Mouse (Mus musculus) limb, embryonic 11.5 days (tissue): ENCODE measurements around the gene Klhl5. TPM values are rescaled to one million over a fixed set of nuclear protein-coding genes. Genes with fewer than 3 reads are reported as not detected.

Experiments
- ATAC-seq: fragments of 200-750 bp; cut with Nextera tagmentation; 2 replicates; pipeline ENCODE4 v1.8.0; 2017; ENCODE audit warnings: low read depth; ENCODE audit not compliant: insufficient number of reproducible peaks, low FRiP score, low TSS enrichment
- DNase-seq: peaks from one replicate; pipeline ENCODE4 v3.0.0-alpha.2; 2015; ENCODE audit warnings: low spot score
- H3K27ac ChIP-seq: fragments of 300-500 bp; sonication (generic); replicated peaks from 2 replicates; pipeline ENCODE4 v1.5.1; 2014; ENCODE audit warnings: low read depth, mild to moderate bottlenecking, low read length
- H3K27me3 ChIP-seq: fragments of 300-500 bp; sonication (generic); 2 replicates; pipeline ENCODE4 v1.6.1; 2014; ENCODE audit warnings: mild to moderate bottlenecking, low read length, mixed read lengths; ENCODE audit not compliant: control insufficient read depth, insufficient read depth
- H3K36me3 ChIP-seq: fragments of 300-500 bp; sonication (generic); 2 replicates; pipeline ENCODE4 v1.6.1; 2014; ENCODE audit warnings: mild to moderate bottlenecking, low read length, moderate library complexity, mixed read lengths; ENCODE audit not compliant: control insufficient read depth, insufficient read depth
- H3K4me1 ChIP-seq: fragments of 300-500 bp; sonication (generic); 2 replicates; pipeline ENCODE4 v1.6.1; 2014; ENCODE audit warnings: low read length, mixed read lengths; ENCODE audit not compliant: control insufficient read depth, insufficient read depth
- H3K4me2 ChIP-seq: fragments of 300-500 bp; sonication (generic); 2 replicates; pipeline ENCODE4 v1.6.1; 2014; ENCODE audit warnings: low read depth, mild to moderate bottlenecking, moderate library complexity; ENCODE audit not compliant: severe bottlenecking
- H3K4me3 ChIP-seq: fragments of 300-500 bp; sonication (generic); 2 replicates; pipeline ENCODE4 v1.5.1; 2014; ENCODE audit warnings: low read depth, low read length
- H3K9ac ChIP-seq: fragments of 300-500 bp; sonication (generic); 2 replicates; pipeline ENCODE4 v1.6.1; 2014; ENCODE audit warnings: mild to moderate bottlenecking, low read length
- H3K9me3 ChIP-seq: fragments of 300-500 bp; sonication (generic); 2 replicates; pipeline ENCODE4 v1.6.1; 2016; ENCODE audit warnings: low read length; ENCODE audit not compliant: control insufficient read depth
- WGBS: fragments of 180-500 bp; shearing (Covaris S2); extraction: QIAGEN DNeasy Blood & Tissue Kit; methylation state at CpG from one replicate; pipeline ENCODE4 v1.1.7; 2014; 5-methylcytosine and 5-hydroxymethylcytosine counted together
- polyA plus RNA-seq: library from polyadenylated mRNA; unstranded; fragments of >200 nt; fragmentation: Nextera tagmentation; extraction: Ambion mirVana; gene quantifications from 2 replicates; pipeline ENCODE4 v1.2.1, GENCODE M21; 2014

Gene Klhl5
- polyA plus RNA-seq, 1 experiment from 2014 or later = 15.5 TPM

DNA sequence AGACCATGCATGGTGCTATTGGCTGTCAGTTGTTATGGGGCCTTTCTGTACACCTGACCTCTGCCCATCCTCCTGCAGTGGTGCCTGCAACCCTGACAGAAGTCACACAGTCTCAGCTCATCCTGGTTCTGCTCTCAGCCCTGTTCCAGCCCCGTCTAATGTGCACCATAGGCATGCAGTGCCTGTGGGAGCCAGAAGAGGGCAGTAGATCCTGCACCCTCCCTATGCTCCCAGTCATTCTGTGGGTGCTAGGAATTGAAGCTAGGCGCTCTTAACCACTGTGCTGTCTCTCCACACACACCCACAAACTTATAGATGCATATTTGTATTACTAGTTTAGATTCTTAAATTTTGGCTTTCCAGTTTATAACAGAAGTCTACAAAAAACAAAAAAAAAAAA is 49.5 kb downstream of the Klhl5 start:
- no peaks in the 10 kb centered on the region for H3K4me1 ChIP-seq
- H3K4me2 ChIP-seq = no peak overlapping the region
- no peaks in the 10 kb centered on the region for H3K27me3 ChIP-seq
- 67% methylated on average over 2 of the region's 2 CpGs for whole genome bisulfite sequencing
- no peaks in the 10 kb centered on the region for H3K9me3 ChIP-seq
- no peak overlapping the region for H3K4me3 ChIP-seq
- H3K27ac ChIP-seq = no peak overlapping the region
- H3K36me3 ChIP-seq = no peaks in the 10 kb centered on the region; the same call in 1 of the 2 replicates
- DNase-seq (peak; percentile 47), ATAC-seq (no peak)
- no peak overlapping the region for H3K9ac ChIP-seq

- H3K9me3 ChIP-seq = no peaks in the 10 kb centered on the region
- H3K27ac ChIP-seq = no peak overlapping the region
- H3K9ac ChIP-seq = no peak overlapping the region
- ATAC-seq = no peak
- no peaks in the 10 kb centered on the region for H3K27me3 ChIP-seq
- no peaks in the 10 kb centered on the region for H3K4me1 ChIP-seq
- DNase-seq = no peak
- no peak overlapping the region for H3K4me2 ChIP-seq
- H3K36me3 ChIP-seq = no peaks in the 10 kb centered on the region; the same call in 1 of the 2 replicates
- 80% methylated on average over 22 of the region's 22 CpGs for WGBS
- no peak overlapping the region for H3K4me3 ChIP-seq
Measured at GRCm38 (mm10) chr5:65157412-65158381, 50.4 kb downstream of the Klhl5 start.

DNA sequence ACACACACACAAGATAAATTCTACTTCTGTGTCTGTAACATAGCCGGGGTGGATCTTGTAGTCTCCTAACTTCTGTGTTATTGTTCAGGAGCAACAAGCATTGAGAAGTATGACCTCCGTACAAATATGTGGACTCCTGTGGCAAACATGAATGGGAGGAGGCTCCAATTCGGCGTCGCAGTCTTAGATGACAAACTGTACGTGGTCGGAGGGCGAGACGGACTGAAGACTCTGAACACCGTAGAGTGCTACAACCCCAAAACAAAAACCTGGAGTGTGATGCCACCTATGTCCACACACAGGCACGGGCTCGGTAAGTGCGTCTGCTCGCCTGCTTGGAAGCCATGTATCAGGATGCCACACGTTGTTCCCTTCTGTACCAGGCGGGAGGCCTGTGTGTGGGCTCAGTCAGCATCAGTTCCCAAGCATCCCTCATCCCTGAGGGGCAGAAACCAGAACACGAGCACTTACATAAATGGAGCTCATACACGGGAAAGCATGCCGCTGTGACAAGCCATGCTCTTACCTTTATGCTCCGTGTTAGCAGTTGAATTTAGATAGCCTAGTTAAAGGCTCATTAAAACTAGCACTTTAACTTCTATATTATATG is 51.5 kb downstream of the Klhl5 start:
- DNase-seq (no peak), ATAC-seq (no peak)
- H3K27ac ChIP-seq = no peak overlapping the region
- whole genome bisulfite sequencing = 93% methylated on average over 20 of the region's 20 CpGs
- H3K4me3 ChIP-seq = no peak overlapping the region
- H3K9ac ChIP-seq = 0 out of 2 replicates have a peak overlapping the region, but pooled peaks have one; percentile 12
- no peaks in the 10 kb centered on the region for H3K27me3 ChIP-seq
- H3K36me3 ChIP-seq = no peaks in the 10 kb centered on the region; the same call in 1 of the 2 replicates
- no peak overlapping the region for H3K4me2 ChIP-seq
- no peaks in the 10 kb centered on the region for H3K4me1 ChIP-seq
- H3K9me3 ChIP-seq = no peaks in the 10 kb centered on the region

DNA sequence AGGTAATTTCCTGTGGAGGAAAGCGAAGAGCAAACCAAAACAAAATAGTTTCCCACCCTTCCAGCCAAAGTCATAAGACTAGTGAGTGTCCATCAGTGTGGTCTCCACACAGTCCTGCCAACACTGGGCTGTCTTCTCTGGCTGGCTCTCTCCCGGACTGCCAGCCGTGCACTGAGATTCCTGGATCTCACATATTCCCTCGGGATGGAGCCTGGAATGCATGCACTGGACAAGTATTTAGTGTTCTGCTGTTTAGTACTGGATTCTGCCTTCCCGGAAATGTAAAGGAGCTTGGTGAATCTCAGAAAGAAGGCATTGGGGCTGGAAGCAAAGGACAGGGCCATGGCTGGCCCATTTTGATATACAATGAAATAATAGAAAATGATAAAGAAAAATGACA is 55.7 kb downstream of the Klhl5 start:
- DNase-seq (no peak), ATAC-seq (no peak)
- no peaks in the 10 kb centered on the region for H3K4me1 ChIP-seq
- H3K9ac ChIP-seq = no peak overlapping the region
- no peak overlapping the region for H3K27ac ChIP-seq
- no peak overlapping the region for H3K4me2 ChIP-seq
- no peak overlapping the region for H3K4me3 ChIP-seq
- H3K27me3 ChIP-seq = no peaks in the 10 kb centered on the region
- 82% methylated on average over 5 of the region's 5 CpGs for WGBS
- H3K36me3 ChIP-seq = peaks cover 4% of the 10 kb centered on the region; the same call in 1 of the 2 replicates
- H3K9me3 ChIP-seq = no peaks in the 10 kb centered on the region

DNA sequence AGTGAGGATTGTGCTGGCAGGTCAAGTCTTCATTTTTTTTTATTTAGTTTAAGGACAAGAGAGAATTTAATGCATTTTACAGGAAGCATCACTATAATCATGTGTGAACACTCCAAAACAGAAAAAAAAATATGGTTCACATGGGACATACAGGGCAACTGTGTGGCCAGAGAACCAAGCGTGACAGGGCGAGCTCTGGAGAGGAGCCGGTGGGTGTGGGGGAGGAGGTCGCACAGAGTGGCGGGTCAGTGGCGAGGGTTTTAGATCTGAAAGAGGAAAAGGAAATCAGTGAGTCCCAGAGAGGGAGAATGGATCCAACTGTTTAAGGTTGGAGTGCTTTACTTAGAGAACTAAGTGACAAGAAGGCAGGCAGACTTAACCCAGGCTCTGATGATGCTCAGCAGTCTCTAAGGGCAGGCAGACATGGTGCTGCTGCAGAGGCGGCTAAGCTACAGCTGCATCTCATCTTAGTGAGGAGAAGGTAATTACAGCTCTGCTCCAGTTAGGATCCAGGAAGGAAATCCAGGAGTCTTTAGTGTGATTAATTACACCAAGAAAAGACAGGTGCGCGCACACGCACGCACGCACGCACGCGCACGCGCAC is 56.3 kb downstream of the Klhl5 start:
- no peak overlapping the region for H3K9ac ChIP-seq
- no peaks in the 10 kb centered on the region for H3K9me3 ChIP-seq
- DNase-seq (no peak), ATAC-seq (no peak)
- no peak overlapping the region for H3K27ac ChIP-seq
- WGBS = 83% methylated on average over 17 of the region's 17 CpGs
- H3K4me2 ChIP-seq = no peak overlapping the region
- H3K4me3 ChIP-seq = no peak overlapping the region
- H3K4me1 ChIP-seq = no peaks in the 10 kb centered on the region
- peaks cover 4% of the 10 kb centered on the region; the same call in 1 of the 2 replicates for H3K36me3 ChIP-seq
- no peaks in the 10 kb centered on the region for H3K27me3 ChIP-seq

DNA sequence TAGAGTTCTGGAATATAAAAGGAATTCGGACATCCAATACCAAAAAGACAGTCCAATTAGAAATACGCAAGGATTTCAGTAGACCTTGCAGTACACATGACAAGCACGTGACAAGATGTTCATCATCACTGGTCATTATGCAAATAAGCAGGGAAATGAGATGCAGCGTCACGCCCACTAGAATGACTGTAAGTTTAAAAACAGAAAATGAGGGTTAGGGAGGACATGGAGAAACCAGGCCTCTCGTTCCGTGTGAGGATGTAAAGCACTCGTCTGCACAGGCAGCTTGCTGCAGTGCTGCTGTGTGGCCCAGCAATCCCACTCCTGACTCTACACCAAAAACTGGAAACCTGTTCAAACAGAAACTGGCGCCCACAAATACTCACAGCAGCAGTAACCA is 62.9 kb downstream of the Klhl5 start:
- H3K27ac ChIP-seq = no peak overlapping the region
- no peaks in the 10 kb centered on the region for H3K9me3 ChIP-seq
- 91% methylated on average over 9 of the region's 9 CpGs for WGBS

DNA sequence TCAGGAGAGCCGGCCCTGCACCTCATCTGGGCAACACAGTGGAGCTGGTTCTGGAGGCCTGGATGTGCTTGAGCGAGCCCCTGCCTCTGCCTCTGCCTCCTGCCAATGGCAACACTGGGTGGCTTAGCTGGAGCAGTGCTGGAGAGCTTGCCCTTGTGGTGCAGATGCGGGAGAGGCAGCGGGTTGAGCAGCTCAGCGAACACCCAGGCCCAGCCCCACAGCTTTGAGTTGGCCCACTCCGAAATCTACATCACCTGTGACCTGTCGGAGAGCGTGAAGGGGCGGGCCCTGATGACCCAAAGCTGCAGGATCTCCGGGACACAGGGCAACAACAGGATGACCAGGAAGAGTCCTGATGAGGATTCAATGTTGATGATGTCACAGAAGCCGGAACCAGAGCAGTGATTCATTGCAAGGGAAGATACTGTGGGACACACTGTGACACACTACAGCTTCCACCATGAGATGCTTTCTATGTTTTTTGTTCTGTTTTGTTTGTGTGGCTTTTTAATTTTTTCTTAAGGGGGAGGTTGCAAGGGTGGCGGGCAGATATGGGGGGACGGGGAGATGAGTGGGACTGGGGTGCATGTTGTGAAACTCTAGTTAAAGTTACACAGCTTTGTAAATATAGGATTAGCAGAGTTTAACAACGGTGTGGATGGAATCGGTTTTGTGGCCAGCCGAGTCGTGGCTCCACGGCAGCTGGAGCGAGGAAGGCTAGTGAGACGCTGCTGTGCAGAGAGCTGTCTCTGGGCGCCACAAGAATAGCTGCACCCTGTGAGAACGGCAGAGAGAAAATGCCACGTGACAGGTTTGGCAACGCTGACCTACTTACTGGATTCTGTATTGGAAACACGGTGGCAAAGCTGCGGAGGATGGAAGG is 67.9 kb downstream of the Klhl5 start:
- H3K9ac ChIP-seq = no peak overlapping the region
- no peak for ATAC-seq
- H3K4me3 ChIP-seq = no peak overlapping the region
- WGBS = 69% methylated on average over 26 of the region's 26 CpGs
- H3K36me3 ChIP-seq = no peaks in the 10 kb centered on the region
- H3K27ac ChIP-seq = no peak overlapping the region
- H3K9me3 ChIP-seq = no peaks in the 10 kb centered on the region
- H3K27me3 ChIP-seq = no peaks in the 10 kb centered on the region
- H3K4me1 ChIP-seq = peaks cover 5% of the 10 kb centered on the region; the same call in 1 of the 2 replicates
- no peak for DNase-seq
- H3K4me2 ChIP-seq = no peak overlapping the region

More for the DNA sequence above, 62.9 kb downstream of the Klhl5 start:
- ATAC-seq = no peak
- no peaks in the 10 kb centered on the region for H3K27me3 ChIP-seq
- H3K4me2 ChIP-seq = no peak overlapping the region
- H3K4me1 ChIP-seq = no peaks in the 10 kb centered on the region
- no peak overlapping the region for H3K9ac ChIP-seq
- H3K36me3 ChIP-seq = no peaks in the 10 kb centered on the region
- H3K4me3 ChIP-seq = no peak overlapping the region
- no peak for DNase-seq
